Mouse (Mus musculus) ES-Bruce4 (cell line): ENCODE measurements around the gene Zcchc24.

ENCODE experiments used
- CTCF ChIP-seq: IDR thresholded peaks from one replicate; pipeline ENCODE4 v1.8.1; 2011; ENCODE audit warnings: low read depth, low read length
- POLR2A ChIP-seq: IDR thresholded peaks from one replicate; pipeline ENCODE4 v1.8.1; 2011; ENCODE audit warnings: low read length; ENCODE audit not compliant: insufficient read depth

GRCm38 (mm10) chr14:25726226-25727148, 42.4 kb downstream of the Zcchc24 start:
- TF ChIP-seq POLR2A (no peak), CTCF (peak; percentile 95)
